Mouse (Mus musculus) intestine, embryonic 15.5 days (tissue): Measurements from ENCODE around the gene Cyp2a12. TPM values are rescaled to one million over a fixed set of nuclear protein-coding genes. Genes with fewer than 3 reads are reported as not detected.
"Not testable (repeated sequence)": the region's sequence is repeated elsewhere in the genome, so short reads cannot be mapped to it uniquely, and the experiment has no call there.

Source experiments
- ATAC-seq: fragments of 200-750 bp; cut with Nextera tagmentation; 2 replicates; pipeline ENCODE4 v1.8.0; 2017; ENCODE audit warnings: moderate TSS enrichment, moderate library complexity
- H3K27ac ChIP-seq: fragments of 300-500 bp; sonication (generic); 2 replicates; pipeline ENCODE4 v1.5.1; 2015; ENCODE audit warnings: mild to moderate bottlenecking, inconsistent platforms
- H3K27me3 ChIP-seq: fragments of 300-500 bp; sonication (generic); replicated peaks from 2 replicates; pipeline ENCODE4 v1.6.1; 2015; ENCODE audit warnings: inconsistent platforms
- H3K36me3 ChIP-seq: fragments of 300-500 bp; sonication (generic); 2 replicates; pipeline ENCODE4 v1.6.1; 2015; ENCODE audit warnings: inconsistent platforms
- H3K4me1 ChIP-seq: fragments of 300-500 bp; sonication (generic); replicated peaks from 2 replicates; pipeline ENCODE4 v1.6.1; 2015; ENCODE audit warnings: inconsistent platforms
- H3K4me2 ChIP-seq: fragments of 300-500 bp; sonication (generic); replicated peaks from 2 replicates; pipeline ENCODE4 v1.6.1; 2015; ENCODE audit warnings: mild to moderate bottlenecking, inconsistent platforms
- H3K4me3 ChIP-seq: fragments of 300-500 bp; sonication (generic); replicated peaks from 2 replicates; pipeline ENCODE4 v1.5.1; 2015; ENCODE audit warnings: inconsistent platforms
- H3K9ac ChIP-seq: fragments of 300-500 bp; sonication (generic); 2 replicates; pipeline ENCODE4 v1.6.1; 2015; ENCODE audit warnings: inconsistent platforms
- H3K9me3 ChIP-seq: fragments of 300-500 bp; sonication (generic); 2 replicates; pipeline ENCODE4 v1.6.1; 2016; ENCODE audit warnings: inconsistent platforms
- WGBS: fragments of 180-500 bp; shearing (Covaris S2); methylation state at CpG from one replicate; pipeline ENCODE4 v1.1.7; 2015; 5-methylcytosine and 5-hydroxymethylcytosine counted together
- polyA plus RNA-seq: library from polyadenylated mRNA; unstranded; fragments of >200 nt; fragmentation: Nextera tagmentation; extraction: Ambion mirVana; gene quantifications from 2 replicates; pipeline ENCODE4 v1.2.1, GENCODE M21; 2015

The Cyp2a12 gene
- not detected in 2 replicates for polyA plus RNA-seq

DNA sequence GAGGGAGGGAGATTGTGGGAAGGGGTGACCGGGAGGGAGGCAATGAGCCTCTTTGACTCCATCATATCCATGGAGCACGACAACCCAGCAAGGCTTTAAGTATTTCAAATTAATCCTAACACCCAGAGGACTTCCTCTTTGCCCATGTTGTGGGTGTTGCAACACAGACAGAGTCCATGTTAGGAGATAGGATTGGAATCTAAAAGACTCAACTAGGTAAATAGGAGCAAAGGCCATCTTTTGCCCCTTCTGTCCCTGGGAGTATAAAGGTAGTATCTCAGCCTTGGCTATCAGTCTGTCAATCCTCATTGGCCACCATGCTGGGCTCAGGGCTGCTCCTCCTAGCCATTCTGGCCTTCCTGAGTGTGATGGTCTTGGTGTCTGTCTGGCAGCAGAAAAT, at the start of gene Cyp2a12:
TSS of gene Cyp2a12 (plus strand) at position 293 of the 400 bp plus-strand sequence.
- H3K4me2 ChIP-seq = no peak within 1 kb of the TSS
- 84% methylated on average over 2 of the region's 2 CpGs for WGBS
- H3K9me3 ChIP-seq = no peaks in the 10 kb centered on the region
- no peak for ATAC-seq
- no peak within 1 kb of the TSS for H3K27ac ChIP-seq
- H3K4me1 ChIP-seq = no peaks in the 10 kb centered on the region
- H3K27me3 ChIP-seq = no peaks in the 10 kb centered on the region
- H3K36me3 ChIP-seq = no peaks in the 10 kb centered on the region
- H3K9ac ChIP-seq = no peak within 1 kb of the TSS
- no peak within 1 kb of the TSS for H3K4me3 ChIP-seq

DNA sequence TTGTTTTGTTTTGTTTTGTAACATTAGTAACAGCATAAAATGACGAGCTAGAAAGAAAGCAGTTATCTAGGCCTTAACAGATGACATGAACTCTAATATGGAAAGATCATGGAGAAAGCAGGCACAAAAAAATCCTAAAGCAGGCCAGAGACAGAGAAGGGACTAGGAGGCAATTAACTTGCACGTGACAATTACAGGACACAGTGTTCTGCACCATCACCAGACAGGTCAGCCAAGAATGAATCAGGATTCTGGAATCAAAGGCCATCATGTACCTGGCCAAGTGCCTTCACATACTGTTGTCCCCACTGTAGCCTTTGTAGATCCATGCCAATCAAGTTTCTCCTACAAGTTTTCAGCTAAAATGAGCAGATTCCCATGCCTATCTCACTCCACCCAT, 47.4 kb upstream of the Cyp2a12 start:
- not testable (repeated sequence) for H3K4me2 ChIP-seq, H3K27ac ChIP-seq, H3K27me3 ChIP-seq, H3K9me3 ChIP-seq, H3K9ac ChIP-seq, H3K4me3 ChIP-seq, H3K36me3 ChIP-seq, H3K4me1 ChIP-seq, ATAC-seq
- WGBS = 72% methylated on average over 2 of the region's 2 CpGs

DNA sequence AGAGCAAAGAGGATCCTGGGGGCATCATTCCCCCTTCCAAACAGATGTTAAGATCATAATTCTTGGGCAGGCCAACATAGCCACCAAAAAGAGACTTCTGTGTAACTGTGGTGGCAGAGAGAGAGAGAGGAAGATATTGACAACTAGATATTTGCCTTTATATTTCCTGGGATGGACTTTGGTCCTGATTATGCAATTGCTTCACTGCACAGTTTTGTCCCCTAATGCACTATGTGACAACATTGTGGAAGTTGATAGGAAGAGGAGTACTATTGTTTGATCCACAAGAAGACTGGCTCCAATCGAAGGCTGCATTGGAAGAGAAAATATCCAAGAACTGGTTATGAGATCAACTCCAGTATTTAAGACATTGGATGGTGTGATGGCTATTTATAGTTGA, 46.9 kb upstream of the Cyp2a12 start:
- not testable (repeated sequence) for H3K4me1 ChIP-seq, H3K9ac ChIP-seq, H3K4me2 ChIP-seq, H3K27ac ChIP-seq, H3K9me3 ChIP-seq, ATAC-seq, H3K27me3 ChIP-seq, H3K4me3 ChIP-seq, H3K36me3 ChIP-seq
- WGBS = 77% methylated on average over 1 of the region's 1 CpGs

DNA sequence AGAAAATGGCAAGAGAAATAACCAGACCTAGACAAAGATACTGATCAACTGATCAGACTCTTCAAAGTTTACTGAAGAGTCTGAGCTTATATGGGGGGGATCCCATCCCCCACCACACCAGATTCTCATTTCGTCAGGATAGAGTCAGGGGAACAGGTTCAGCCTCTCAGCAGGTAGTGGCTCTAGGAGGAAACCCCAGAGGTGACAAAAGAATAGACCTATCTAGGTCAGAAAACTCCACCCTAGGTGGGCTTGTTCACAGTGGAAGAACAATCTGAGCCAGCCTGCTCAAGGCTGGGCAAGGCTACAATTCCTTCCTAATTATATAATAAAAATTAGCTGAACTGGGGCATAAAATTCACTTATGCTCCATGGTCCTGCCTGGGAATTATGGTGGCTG, 46.3 kb upstream of the Cyp2a12 start:
- H3K9ac ChIP-seq = no peak overlapping the region
- no peaks in the 10 kb centered on the region for H3K9me3 ChIP-seq
- no peak overlapping the region for H3K4me3 ChIP-seq
- no peaks in the 10 kb centered on the region for H3K4me1 ChIP-seq
- no peak for ATAC-seq
- H3K27ac ChIP-seq = no peak overlapping the region
- H3K4me2 ChIP-seq = no peak overlapping the region
- H3K36me3 ChIP-seq = no peaks in the 10 kb centered on the region
- 30% methylated on average over 1 of the region's 1 CpGs for WGBS
- H3K27me3 ChIP-seq = no peaks in the 10 kb centered on the region

DNA sequence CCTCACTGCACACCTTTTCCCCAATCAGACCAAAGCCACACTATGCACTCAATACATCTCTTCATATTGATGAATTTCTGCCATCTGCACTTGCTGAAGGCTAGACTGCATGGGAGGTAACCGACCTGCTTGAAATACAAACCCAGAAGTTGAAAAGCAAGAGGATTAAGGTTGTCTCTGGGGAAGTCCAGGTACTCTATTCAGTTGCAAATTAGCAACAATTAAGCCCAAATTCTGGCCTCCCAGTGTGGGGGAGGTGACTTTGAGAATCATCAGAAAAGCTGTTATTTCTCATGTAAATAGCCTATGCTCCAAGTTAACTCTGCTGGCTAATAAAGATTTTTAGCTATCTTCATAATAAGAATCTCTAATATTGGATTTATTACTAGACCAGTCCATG, 45.7 kb upstream of the Cyp2a12 start:
- ATAC-seq = not testable (repeated sequence)
- WGBS = 35% methylated on average over 1 of the region's 1 CpGs

DNA sequence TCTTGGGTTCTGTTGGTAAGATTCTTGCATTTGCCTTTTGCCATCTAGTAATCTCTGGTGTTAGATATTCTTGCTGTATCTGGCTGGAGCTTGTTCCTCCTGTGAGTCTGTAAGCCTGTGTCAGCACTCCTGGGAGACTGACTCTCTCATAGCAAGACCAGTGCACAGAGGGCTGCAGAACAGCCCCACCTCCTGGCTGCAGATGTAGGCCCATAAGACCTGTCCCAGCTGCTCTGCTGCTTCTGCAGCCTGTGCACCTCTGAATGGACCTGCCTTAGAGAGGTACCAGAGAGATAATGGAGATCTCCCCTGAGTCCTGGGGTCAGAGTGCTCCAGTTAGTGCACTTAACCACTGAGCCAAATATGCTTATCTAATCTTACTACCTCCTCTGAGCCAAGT, 2.3 kb upstream of the Cyp2a12 start:
- not testable (repeated sequence) for H3K9me3 ChIP-seq, H3K36me3 ChIP-seq, ATAC-seq

More for the DNA sequence above, 45.7 kb upstream of the Cyp2a12 start:
- H3K4me2 ChIP-seq, H3K9ac ChIP-seq, H3K36me3 ChIP-seq, H3K27me3 ChIP-seq, H3K4me1 ChIP-seq, H3K27ac ChIP-seq, H3K9me3 ChIP-seq, H3K4me3 ChIP-seq: not testable (repeated sequence)

DNA sequence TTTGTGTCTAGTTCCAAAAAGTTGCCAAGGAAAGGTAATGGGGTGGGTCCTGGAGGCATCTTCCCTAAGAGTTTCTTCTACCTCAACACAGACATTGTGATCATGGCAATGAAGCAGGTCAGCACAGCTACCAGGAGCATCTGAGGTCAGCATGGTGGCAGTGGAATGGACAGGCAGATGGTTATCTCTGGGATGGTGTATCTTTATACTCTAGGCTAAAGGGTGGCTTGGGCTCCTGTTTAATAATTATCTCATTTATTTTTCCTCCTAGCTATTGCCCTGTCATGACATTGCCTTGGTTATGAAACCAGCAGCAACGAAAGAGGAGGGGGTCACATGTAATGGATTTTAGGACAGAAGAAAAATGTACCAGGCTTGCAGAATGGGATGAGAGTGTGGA, 20.0 kb downstream of the Cyp2a12 start:
- not testable (repeated sequence) for H3K4me2 ChIP-seq, H3K9ac ChIP-seq, ATAC-seq, H3K4me1 ChIP-seq, H3K9me3 ChIP-seq, H3K4me3 ChIP-seq, H3K27ac ChIP-seq, H3K27me3 ChIP-seq, H3K36me3 ChIP-seq
- WGBS = 64% methylated on average over 1 of the region's 1 CpGs

More for the DNA sequence above, 2.3 kb upstream of the Cyp2a12 start:
- not testable (repeated sequence) for H3K4me2 ChIP-seq, H3K27me3 ChIP-seq, H3K4me3 ChIP-seq, H3K27ac ChIP-seq, H3K4me1 ChIP-seq, H3K9ac ChIP-seq

DNA sequence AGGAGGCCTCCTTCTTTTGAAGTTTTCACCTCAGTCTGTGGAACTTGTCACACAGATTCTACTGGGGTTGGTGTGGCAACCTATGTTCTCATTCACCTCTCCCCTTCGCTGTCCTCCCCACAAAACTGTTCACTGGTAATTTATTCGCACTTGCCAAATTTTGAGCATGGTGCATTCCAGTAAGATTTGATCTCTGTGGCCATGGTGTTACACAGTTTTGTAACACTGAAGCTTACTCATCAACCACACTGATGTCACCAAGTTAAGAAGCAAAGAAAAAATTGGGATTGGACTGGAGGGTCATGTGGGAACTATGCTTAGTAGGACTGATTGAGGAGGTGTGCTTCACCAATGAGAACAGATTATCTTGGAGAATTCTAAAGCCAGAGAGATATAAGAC, 30.5 kb downstream of the Cyp2a12 start:
- H3K4me1 ChIP-seq, H3K4me3 ChIP-seq, H3K27ac ChIP-seq, H3K9ac ChIP-seq, ATAC-seq, H3K36me3 ChIP-seq, H3K27me3 ChIP-seq, H3K4me2 ChIP-seq, H3K9me3 ChIP-seq: not testable (repeated sequence)
- 79% methylated on average over 2 of the region's 2 CpGs for WGBS

DNA sequence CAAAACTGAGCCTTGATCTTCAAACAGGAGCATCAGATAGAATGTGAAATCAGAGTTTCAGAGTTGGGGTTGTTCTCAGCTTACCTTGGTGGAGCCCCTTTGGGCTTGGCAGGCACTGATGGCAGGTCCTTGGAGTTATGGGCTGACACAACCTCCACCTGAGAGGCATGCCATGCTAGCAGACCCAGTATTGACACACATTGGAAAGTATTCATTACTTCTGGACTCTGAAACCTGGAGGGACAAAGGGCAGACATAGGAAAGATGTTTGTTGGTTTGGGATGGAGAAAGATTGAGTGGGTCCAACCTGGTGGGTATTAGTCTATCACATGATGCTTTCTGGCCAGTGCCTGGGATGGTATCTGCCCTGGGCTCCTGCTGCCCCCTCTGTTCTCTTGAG, 31.0 kb downstream of the Cyp2a12 start:
- H3K4me3 ChIP-seq, H3K4me2 ChIP-seq, H3K27ac ChIP-seq, H3K36me3 ChIP-seq, H3K9me3 ChIP-seq, ATAC-seq, H3K27me3 ChIP-seq, H3K4me1 ChIP-seq, H3K9ac ChIP-seq: not testable (repeated sequence)

DNA sequence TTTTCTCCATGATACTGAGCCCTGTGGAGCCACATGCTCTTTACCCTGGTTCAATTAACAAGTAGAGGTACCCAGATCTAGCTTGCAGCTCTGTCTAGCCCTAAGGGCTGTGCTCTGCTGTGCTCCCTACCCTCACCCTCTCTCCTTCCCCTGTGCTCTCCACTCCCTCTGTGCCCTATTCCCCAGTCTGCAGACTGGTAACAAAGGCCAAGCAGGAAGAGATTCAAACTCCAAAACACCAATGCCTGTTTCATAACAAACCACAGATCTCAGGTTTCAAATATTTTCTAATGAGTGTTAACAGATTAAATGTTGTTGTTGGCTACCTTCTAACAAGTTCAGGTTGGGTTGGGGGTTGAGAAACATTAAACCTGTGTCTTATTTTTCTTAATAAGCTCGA, 49.8 kb downstream of the Cyp2a12 start:
- H3K9me3 ChIP-seq = no peaks in the 10 kb centered on the region
- no peak overlapping the region for H3K4me3 ChIP-seq
- no peaks in the 10 kb centered on the region for H3K36me3 ChIP-seq
- ATAC-seq = no peak
- WGBS = 78% methylated on average over 1 of the region's 1 CpGs
- no peak overlapping the region for H3K9ac ChIP-seq
- H3K4me1 ChIP-seq = no peaks in the 10 kb centered on the region
- H3K27ac ChIP-seq = no peak overlapping the region
- H3K4me2 ChIP-seq = no peak overlapping the region
- no peaks in the 10 kb centered on the region for H3K27me3 ChIP-seq

DNA sequence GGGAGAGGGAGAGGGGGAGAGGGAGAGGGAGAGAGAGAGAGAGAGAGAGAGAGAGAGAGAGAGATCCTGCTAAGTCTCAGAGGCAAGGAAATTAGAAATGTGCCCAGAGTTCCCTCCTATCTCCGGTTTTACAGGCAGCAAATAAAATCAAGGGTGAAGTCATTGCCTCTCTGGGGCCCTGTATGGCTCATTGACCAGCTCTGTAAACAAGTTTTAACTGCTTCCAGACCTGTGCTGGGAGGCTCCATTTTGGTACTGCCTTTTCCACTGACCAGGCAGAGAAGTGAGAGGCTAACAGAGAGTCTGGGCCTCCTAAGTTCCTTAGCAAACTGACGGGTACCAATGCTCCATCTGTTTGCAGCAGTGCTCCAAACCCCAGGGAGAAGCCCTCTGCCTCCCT, 52.7 kb downstream of the Cyp2a12 start:
- H3K4me1 ChIP-seq = no peaks in the 10 kb centered on the region
- H3K4me2 ChIP-seq = no peak overlapping the region
- no peak overlapping the region for H3K9ac ChIP-seq
- no peaks in the 10 kb centered on the region for H3K9me3 ChIP-seq
- no peak for ATAC-seq
- H3K36me3 ChIP-seq = no peaks in the 10 kb centered on the region
- no peak overlapping the region for H3K27ac ChIP-seq
- H3K4me3 ChIP-seq = no peak overlapping the region
- WGBS = 48% methylated on average over 2 of the region's 2 CpGs
- no peaks in the 10 kb centered on the region for H3K27me3 ChIP-seq

Other genes starting within 250 kb of the Cyp2a12 start
- not detected in 2 replicates for gene Cyp2g1, start 220.2 kb upstream of the Cyp2a12 start, polyA plus RNA-seq
- not detected in 2 replicates for gene Cyp2a5, start 193.8 kb upstream of the Cyp2a12 start, polyA plus RNA-seq
- not detected in 2 replicates for gene Cyp2a22, start 89.7 kb upstream of the Cyp2a12 start, polyA plus RNA-seq
- gene Cyp2f2, start 90.8 kb downstream of the Cyp2a12 start, polyA plus RNA-seq = 0.09 and 0.13 TPM in 2 replicates
- gene Cyp2t4, start 124.6 kb downstream of the Cyp2a12 start, polyA plus RNA-seq = 0.09 and 0.16 TPM in 2 replicates
- 68.1 and 73.0 TPM in 2 replicates for gene Egln2, start 137.7 kb downstream of the Cyp2a12 start, polyA plus RNA-seq
- 65.4 and 66.3 TPM in 2 replicates for gene Rab4b, start 149.8 kb downstream of the Cyp2a12 start, polyA plus RNA-seq
- not detected in 2 replicates for gene Gm21983, start 152.0 kb downstream of the Cyp2a12 start, polyA plus RNA-seq
- 6.4 and 9.4 TPM in 2 replicates for gene Mia, start 152.1 kb downstream of the Cyp2a12 start, polyA plus RNA-seq
- 3.0 and 3.2 TPM in 2 replicates for gene BC024978, start 166.7 kb downstream of the Cyp2a12 start, polyA plus RNA-seq
- 223 and 249 TPM in 2 replicates for gene Snrpa, start 167.2 kb downstream of the Cyp2a12 start, polyA plus RNA-seq
- gene Itpkc, start 199.6 kb downstream of the Cyp2a12 start, polyA plus RNA-seq = 8.8 and 9.4 TPM in 2 replicates
- 21.3 and 21.4 TPM in 2 replicates for gene Coq8b, start 203.9 kb downstream of the Cyp2a12 start, polyA plus RNA-seq
- gene Numbl, start 229.4 kb downstream of the Cyp2a12 start, polyA plus RNA-seq = 16.2 and 16.5 TPM in 2 replicates